Mouse (Mus musculus) liver, embryonic 11.5 days (tissue): ENCODE results near the gene Tlr2. TPM values are rescaled to one million over a fixed set of nuclear protein-coding genes. Genes with fewer than 3 reads are reported as not detected.

Experiments used
- ATAC-seq: fragments of 200-750 bp; cut with Nextera tagmentation; replicated peaks from 2 replicates; pipeline ENCODE4 v1.8.0; 2017; ENCODE audit warnings: moderate number of reproducible peaks, mild to moderate bottlenecking, moderate TSS enrichment, moderate library complexity; ENCODE audit not compliant: low FRiP score
- DNase-seq: peaks from one replicate; pipeline ENCODE4 v3.0.0-alpha.2; 2017; ENCODE audit warnings: low spot score
- H3K27ac ChIP-seq: fragments of 300-500 bp; sonication (generic); 2 replicates; pipeline ENCODE4 v1.5.1; 2014; ENCODE audit warnings: mild to moderate bottlenecking, low read depth, low read length, control low read depth
- H3K27me3 ChIP-seq: fragments of 300-500 bp; sonication (generic); replicated peaks from 2 replicates; pipeline ENCODE4 v1.6.1; 2014; ENCODE audit warnings: low read length, mixed read lengths; ENCODE audit not compliant: control insufficient read depth, insufficient read depth
- H3K36me3 ChIP-seq: fragments of 300-500 bp; sonication (generic); 2 replicates; pipeline ENCODE4 v1.6.1; 2014; ENCODE audit warnings: mild to moderate bottlenecking, low read length, moderate library complexity, mixed read lengths; ENCODE audit not compliant: control insufficient read depth, insufficient read depth
- H3K4me1 ChIP-seq: fragments of 300-500 bp; sonication (generic); replicated peaks from 2 replicates; pipeline ENCODE4 v1.6.1; 2014; ENCODE audit warnings: low read length, mixed read lengths; ENCODE audit not compliant: control insufficient read depth, insufficient read depth
- H3K4me2 ChIP-seq: fragments of 300-500 bp; sonication (generic); 2 replicates; pipeline ENCODE4 v1.6.1; 2014; ENCODE audit warnings: mild to moderate bottlenecking, control low read depth, moderate library complexity
- H3K4me3 ChIP-seq: fragments of 300-500 bp; sonication (generic); 2 replicates; pipeline ENCODE4 v1.5.1; 2014; ENCODE audit warnings: low read depth, low read length, control low read depth
- H3K9ac ChIP-seq: fragments of 300-500 bp; sonication (generic); 2 replicates; pipeline ENCODE4 v1.6.1; 2014; ENCODE audit warnings: low read depth, low read length, control low read depth
- H3K9me3 ChIP-seq: fragments of 300-500 bp; sonication (generic); 2 replicates; pipeline ENCODE4 v1.6.1; 2016; ENCODE audit warnings: low read length, inconsistent platforms, mixed read lengths; ENCODE audit not compliant: control insufficient read depth
- WGBS: fragments of 180-500 bp; shearing (Covaris S2); extraction: QIAGEN DNeasy Blood & Tissue Kit; methylation state at CpG from one replicate; pipeline ENCODE4 v1.1.7; 2014; 5-methylcytosine and 5-hydroxymethylcytosine counted together
- polyA plus RNA-seq: library from polyadenylated mRNA; unstranded; fragments of >200 nt; fragmentation: Nextera tagmentation; extraction: Ambion mirVana; gene quantifications from 2 replicates; pipeline ENCODE4 v1.2.1, GENCODE M21; 2014

Gene Tlr2
- polyA plus RNA-seq, 1 experiment from 2014 or later = 2.5 TPM

DNA sequence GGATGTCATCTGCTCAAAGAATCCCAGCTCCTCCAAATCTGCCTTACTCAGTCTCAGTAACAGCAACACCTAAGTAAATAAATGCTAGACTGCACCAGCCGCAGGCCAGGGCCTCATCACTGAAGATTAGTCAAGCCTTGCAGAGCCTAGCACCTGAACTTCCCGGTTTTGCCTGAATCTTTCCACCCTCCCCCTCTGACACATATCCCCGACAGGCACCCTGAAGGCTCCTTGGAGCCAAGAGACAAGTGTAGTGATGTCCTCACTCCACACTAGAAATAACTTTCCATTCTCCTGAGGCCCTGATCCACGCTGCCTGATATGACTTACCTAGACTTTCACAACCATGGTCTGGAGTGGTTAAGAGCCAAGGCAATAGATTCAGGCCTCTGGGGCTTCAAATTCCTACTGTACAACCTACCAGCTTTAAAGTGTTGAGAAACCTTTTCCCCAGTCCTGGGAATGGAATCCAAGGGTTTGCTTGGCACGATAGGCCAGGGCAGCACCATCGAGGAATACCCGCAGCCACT is 53.7 kb downstream of the Tlr2 start:
- H3K27ac ChIP-seq = no peak overlapping the region
- no peak overlapping the region for H3K4me2 ChIP-seq
- no peaks in the 10 kb centered on the region for H3K9me3 ChIP-seq
- no peak for DNase-seq
- H3K27me3 ChIP-seq = peaks cover 15% of the 10 kb centered on the region
- no peak for ATAC-seq
- H3K4me3 ChIP-seq = no peak overlapping the region
- H3K36me3 ChIP-seq = no peaks in the 10 kb centered on the region
- H3K9ac ChIP-seq = no peak overlapping the region
- WGBS = 85% methylated on average over 7 of the region's 7 CpGs
- no peaks in the 10 kb centered on the region for H3K4me1 ChIP-seq

- ATAC-seq (no peak), DNase-seq (no peak)
- no peak overlapping the region for H3K9ac ChIP-seq
- no peaks in the 10 kb centered on the region for H3K36me3 ChIP-seq
- H3K4me2 ChIP-seq = no peak overlapping the region
- no peaks in the 10 kb centered on the region for H3K9me3 ChIP-seq
- no peak overlapping the region for H3K27ac ChIP-seq
- 72% methylated on average over 2 of the region's 2 CpGs for WGBS
- H3K4me3 ChIP-seq = no peak overlapping the region
- no peaks in the 10 kb centered on the region for H3K4me1 ChIP-seq
- H3K27me3 ChIP-seq = peaks cover 15% of the 10 kb centered on the region
These were observed 54.5 kb downstream of the Tlr2 start for GRCm38 (mm10) chr3:83787086-83787485.

Other genes starting within 250 kb of the Tlr2 start
- 26.4 and 27.7 TPM in 2 replicates for gene Sfrp2, start 75.4 kb downstream of the Tlr2 start, polyA plus RNA-seq
- 35.7 and 37.9 TPM in 2 replicates for gene Tmem131l, start 198.4 kb upstream of the Tlr2 start, polyA plus RNA-seq